Mouse (Mus musculus) erythroblast, embryonic 14.5 days (primary cell): ENCODE results near the gene Msi2. TPM values are rescaled to one million over a fixed set of nuclear protein-coding genes. Genes with fewer than 3 reads are reported as not detected.

ENCODE experiments used
- H3K27me3 ChIP-seq: 2 replicates; pipeline ENCODE4 v1.6.1; 2012; ENCODE audit warnings: inconsistent platforms; ENCODE audit not compliant: control insufficient read depth
- H3K36me3 ChIP-seq: 2 replicates; pipeline ENCODE4 v1.6.1; 2012; ENCODE audit warnings: mild to moderate bottlenecking, inconsistent platforms; ENCODE audit not compliant: control insufficient read depth
- H3K4me1 ChIP-seq: 2 replicates; pipeline ENCODE4 v1.6.1; 2012; ENCODE audit warnings: inconsistent platforms; ENCODE audit not compliant: control insufficient read depth
- H3K4me3 ChIP-seq: replicated peaks from 2 replicates; pipeline ENCODE3; 2012; ENCODE audit warnings: moderate library complexity, mild to moderate bottlenecking, inconsistent platforms
- H3K9me3 ChIP-seq: 2 replicates; pipeline ENCODE4 v1.6.1; 2012; ENCODE audit warnings: low read length, inconsistent platforms, mixed read lengths; ENCODE audit not compliant: control insufficient read depth
- GATA1 ChIP-seq: IDR thresholded peaks from 2 replicates; pipeline ENCODE4 v1.6.1; 2012; ENCODE audit warnings: low read length, inconsistent platforms, mixed read lengths
- TAL1 ChIP-seq: IDR thresholded peaks from 3 replicates; pipeline ENCODE4 v1.6.1; 2012; ENCODE audit warnings: low read length, inconsistent platforms, mixed read lengths
- polyA plus RNA-seq: library from polyadenylated mRNA; stranded (reverse); fragments of >175 nt; gene quantifications from 2 replicates; pipeline ENCODE4 v1.2.3, GENCODE M21; 2012

Gene Msi2
- polyA plus RNA-seq, 1 experiment, result 0.45 TPM

- Histone ChIP-seq H3K9me3 (no peaks in the 10 kb centered on the region), H3K27me3 (no peaks in the 10 kb centered on the region), H3K4me1 (no peaks in the 10 kb centered on the region), H3K4me3 (no peak overlapping the region), H3K36me3 (no peaks in the 10 kb centered on the region)
- TF ChIP-seq TAL1 (no peak), GATA1 (no peak)
Observed at GRCm38 (mm10) chr11:88400235-88400634, 318.1 kb downstream of the Msi2 start.

GRCm38 (mm10) chr11:88399431-88399830 lies 318.9 kb downstream of the Msi2 start:
- no peaks in the 10 kb centered on the region for H3K27me3 ChIP-seq
- H3K9me3 ChIP-seq, result no peaks in the 10 kb centered on the region
- H3K36me3 ChIP-seq, result no peaks in the 10 kb centered on the region
- H3K4me1 ChIP-seq, result no peaks in the 10 kb centered on the region
- H3K4me3 ChIP-seq, result no peak overlapping the region
- TF ChIP-seq GATA1 (no peak), TAL1 (no peak)

- H3K36me3 ChIP-seq, result no peaks in the 10 kb centered on the region
- TF ChIP-seq TAL1 (no peak), GATA1 (no peak)
- no peaks in the 10 kb centered on the region for H3K27me3 ChIP-seq
- H3K4me1 ChIP-seq, result no peaks in the 10 kb centered on the region
- H3K9me3 ChIP-seq, result no peaks in the 10 kb centered on the region
- no peak overlapping the region for H3K4me3 ChIP-seq
Observed at GRCm38 (mm10) chr11:88399028-88399427, 319.3 kb downstream of the Msi2 start.

- H3K4me1 ChIP-seq, result no peaks in the 10 kb centered on the region
- no peaks in the 10 kb centered on the region for H3K27me3 ChIP-seq
- TF ChIP-seq GATA1 (no peak), TAL1 (no peak)
- H3K9me3 ChIP-seq, result no peaks in the 10 kb centered on the region
- H3K4me3 ChIP-seq, result no peak overlapping the region
- H3K36me3 ChIP-seq, result no peaks in the 10 kb centered on the region
Observed at GRCm38 (mm10) chr11:88395076-88395990, 323.0 kb downstream of the Msi2 start.

- TF ChIP-seq GATA1 (no peak), TAL1 (no peak)
- Histone ChIP-seq H3K9me3 (no peaks in the 10 kb centered on the region), H3K4me1 (no peaks in the 10 kb centered on the region), H3K4me3 (no peak overlapping the region), H3K36me3 (no peaks in the 10 kb centered on the region), H3K27me3 (no peaks in the 10 kb centered on the region)
Observed at GRCm38 (mm10) chr11:88394341-88395075, 323.8 kb downstream of the Msi2 start.

GRCm38 (mm10) chr11:88392715-88393114 lies 325.6 kb downstream of the Msi2 start:
- H3K4me3 ChIP-seq, result no peak overlapping the region
- H3K27me3 ChIP-seq, result no peaks in the 10 kb centered on the region
- H3K4me1 ChIP-seq, result no peaks in the 10 kb centered on the region
- TF ChIP-seq TAL1, result no peak
- no peak for TF ChIP-seq GATA1
- no peaks in the 10 kb centered on the region for H3K36me3 ChIP-seq
- no peaks in the 10 kb centered on the region for H3K9me3 ChIP-seq

GRCm38 (mm10) chr11:88391181-88391814 lies 327.0 kb downstream of the Msi2 start:
- Histone ChIP-seq H3K36me3 (no peaks in the 10 kb centered on the region), H3K4me1 (no peaks in the 10 kb centered on the region)

GRCm38 (mm10) chr11:88389530-88389929 lies 328.8 kb downstream of the Msi2 start:
- H3K27me3 ChIP-seq, result no peaks in the 10 kb centered on the region
- H3K36me3 ChIP-seq, result no peaks in the 10 kb centered on the region; the same call in 1 of the 2 replicates
- TF ChIP-seq TAL1 (no peak), GATA1 (no peak)
- no peaks in the 10 kb centered on the region for H3K9me3 ChIP-seq
- no peaks in the 10 kb centered on the region for H3K4me1 ChIP-seq
- no peak overlapping the region for H3K4me3 ChIP-seq

More at GRCm38 (mm10) chr11:88391181-88391814, 327.0 kb downstream of the Msi2 start:
- TF ChIP-seq GATA1 (no peak), TAL1 (no peak)
- no peaks in the 10 kb centered on the region for H3K27me3 ChIP-seq
- H3K4me3 ChIP-seq, result no peak overlapping the region
- H3K9me3 ChIP-seq, result no peaks in the 10 kb centered on the region

- Histone ChIP-seq H3K4me3 (no peak overlapping the region), H3K27me3 (no peaks in the 10 kb centered on the region), H3K9me3 (no peaks in the 10 kb centered on the region), H3K36me3 (no peaks in the 10 kb centered on the region; the same call in 1 of the 2 replicates), H3K4me1 (no peaks in the 10 kb centered on the region)
- TF ChIP-seq TAL1 (no peak), GATA1 (no peak)
Observed at GRCm38 (mm10) chr11:88386916-88387315, 331.4 kb downstream of the Msi2 start.
